Mouse (Mus musculus) myocyte (in vitro differentiated cells): ENCODE measurements around the gene Bcas3. TPM values are rescaled to one million over a fixed set of nuclear protein-coding genes. Genes with fewer than 3 reads are reported as not detected.

Experiments
- H3K27me3 ChIP-seq: one replicate; pipeline ENCODE4 v1.6.1; 2011; ENCODE audit not compliant: control insufficient read depth, insufficient read depth, insufficient read length
- H3K36me3 ChIP-seq: one replicate; pipeline ENCODE4 v1.6.1; 2011; ENCODE audit not compliant: control insufficient read depth, insufficient read depth
- H3K4me2 ChIP-seq: one replicate; pipeline ENCODE4 v1.6.1; 2011; ENCODE audit warnings: low read depth, control low read depth
- H3K4me3 ChIP-seq: one replicate; pipeline ENCODE4 v1.5.1; 2011; ENCODE audit warnings: mild to moderate bottlenecking, control low read depth, moderate library complexity
- H3K79me2 ChIP-seq: one replicate; pipeline ENCODE4 v1.6.1; 2011; ENCODE audit not compliant: control insufficient read depth, insufficient read depth
- H3ac ChIP-seq: one replicate; pipeline ENCODE4 v1.6.1; 2011; ENCODE audit not compliant: control insufficient read depth, insufficient read length
- CEBPB ChIP-seq: IDR thresholded peaks from 2 replicates; pipeline ENCODE4 v1.6.1; 2011; ENCODE audit warnings: mild to moderate bottlenecking, moderate library complexity; ENCODE audit not compliant: poor library complexity, insufficient read depth, severe bottlenecking
- E2F4 ChIP-seq: IDR thresholded peaks from one replicate; pipeline ENCODE4 v1.6.1; 2011; ENCODE audit warnings: mild to moderate bottlenecking, control low read depth, moderate library complexity; ENCODE audit not compliant: insufficient read depth
- MAX ChIP-seq: IDR thresholded peaks from one replicate; pipeline ENCODE4 v1.6.1; 2011; ENCODE audit warnings: low read depth, mild to moderate bottlenecking, control low read depth
- MYOD1 ChIP-seq, 3 experiments: IDR thresholded peaks; one replicate each; pipeline ENCODE4 v1.6.1; 2011; ENCODE audit warnings: control low read depth in 2 of 3, low read depth in 2 of 3, mild to moderate bottlenecking in 2 of 3, moderate library complexity in 1 of 3; ENCODE audit not compliant: insufficient read length in 2 of 3, control insufficient read depth in 1 of 3
- MYOG ChIP-seq, 3 experiments: IDR thresholded peaks; one replicate each; pipeline ENCODE4 v1.6.1; 2011; ENCODE audit warnings: control low read depth in 2 of 3, low read depth in 2 of 3, mild to moderate bottlenecking in 2 of 3; ENCODE audit not compliant: insufficient read length in 2 of 3, control insufficient read depth in 1 of 3, insufficient read depth in 1 of 3
- POLR2A ChIP-seq: IDR thresholded peaks from one replicate; pipeline ENCODE4 v1.6.1; 2011; ENCODE audit warnings: low read depth, mild to moderate bottlenecking, control low read depth, moderate library complexity; ENCODE audit not compliant: insufficient read length
- POLR2AphosphoS2 ChIP-seq: IDR thresholded peaks from one replicate; pipeline ENCODE4 v1.6.1; 2011; ENCODE audit warnings: low read depth, control low read depth; ENCODE audit not compliant: insufficient read length
- REST ChIP-seq: IDR thresholded peaks from one replicate; pipeline ENCODE4 v1.6.1; 2011; ENCODE audit warnings: mild to moderate bottlenecking, control low read depth, moderate library complexity; ENCODE audit not compliant: insufficient read depth, insufficient read length
- SRF ChIP-seq: IDR thresholded peaks from one replicate; pipeline ENCODE4 v1.6.1; 2011; ENCODE audit warnings: low read depth; ENCODE audit not compliant: control insufficient read depth, insufficient read length
- TCF12 ChIP-seq: IDR thresholded peaks from one replicate; pipeline ENCODE4 v1.6.1; 2011; ENCODE audit warnings: mild to moderate bottlenecking, control low read depth; ENCODE audit not compliant: poor library complexity, insufficient read depth, severe bottlenecking
- TCF3 ChIP-seq: IDR thresholded peaks from one replicate; pipeline ENCODE4 v1.6.1; 2011; ENCODE audit warnings: low read depth, control low read depth; ENCODE audit not compliant: insufficient read length
- USF1 ChIP-seq: IDR thresholded peaks from one replicate; pipeline ENCODE4 v1.6.1; 2011; ENCODE audit warnings: low read depth, mild to moderate bottlenecking, control low read depth, moderate library complexity
- polyA plus RNA-seq: library from polyadenylated mRNA; unstranded; fragments of >200 nt; fragmentation: generic; extraction: Trizol; gene quantifications from one replicate; pipeline ENCODE4 v1.2.1, GENCODE M21; 2012; ENCODE audit warnings: missing spikeins

Gene Bcas3
- polyA plus RNA-seq, 1 experiment: 30.1 TPM

GRCm38 (mm10) chr11:85827342-85827741 is 474.4 kb downstream of the Bcas3 start:
- no peak overlapping the region for H3ac ChIP-seq
- peaks cover 23% of the 10 kb centered on the region for H3K27me3 ChIP-seq
- TF ChIP-seq POLR2A (no peak), MYOD1 (IDR thresholded peaks at IDR 0.05; ENCODE audit: control insufficient read depth in 1 of 3, insufficient read length in 2 of 3, low read depth in 2 of 3) (no peak), TCF12 (no peak), MYOG (IDR thresholded peaks at IDR 0.05; ENCODE audit: control insufficient read depth in 1 of 3, insufficient read depth in 1 of 3, insufficient read length in 2 of 3, low read depth in 2 of 3) (no peak), USF1 (no peak), REST (no peak), E2F4 (no peak), POLR2AphosphoS2 (no peak), MAX (no peak), CEBPB (no peak), SRF (no peak), TCF3 (no peak)
- H3K79me2 ChIP-seq: no peaks in the 10 kb centered on the region
- no peak overlapping the region for H3K4me2 ChIP-seq
- H3K4me3 ChIP-seq: no peak overlapping the region
- H3K36me3 ChIP-seq: no peaks in the 10 kb centered on the region

GRCm38 (mm10) chr11:85828691-85829519 is 475.9 kb downstream of the Bcas3 start:
- no peak for TF ChIP-seq USF1
- no peaks in the 10 kb centered on the region for H3K36me3 ChIP-seq
- H3K4me2 ChIP-seq: no peak overlapping the region
- peaks cover 23% of the 10 kb centered on the region for H3K27me3 ChIP-seq
- H3K79me2 ChIP-seq: no peaks in the 10 kb centered on the region
- no peak overlapping the region for H3K4me3 ChIP-seq
- H3ac ChIP-seq: no peak overlapping the region

- Histone ChIP-seq H3ac (no peak overlapping the region), H3K27me3 (peaks cover 23% of the 10 kb centered on the region), H3K36me3 (no peaks in the 10 kb centered on the region), H3K4me2 (no peak overlapping the region), H3K4me3 (no peak overlapping the region), H3K79me2 (no peaks in the 10 kb centered on the region)
- TF ChIP-seq POLR2A (no peak), USF1 (no peak), POLR2AphosphoS2 (no peak), TCF12 (no peak), E2F4 (no peak), REST (no peak), MYOD1 (IDR thresholded peaks at IDR 0.05; ENCODE audit: control insufficient read depth in 1 of 3, insufficient read length in 2 of 3, low read depth in 2 of 3) (no peak), TCF3 (no peak), SRF (no peak), CEBPB (no peak), MYOG (IDR thresholded peaks at IDR 0.05; ENCODE audit: control insufficient read depth in 1 of 3, insufficient read depth in 1 of 3, insufficient read length in 2 of 3, low read depth in 2 of 3) (no peak), MAX (no peak)
Measured at GRCm38 (mm10) chr11:85829520-85830440, 476.8 kb downstream of the Bcas3 start.

GRCm38 (mm10) chr11:85830901-85831341 is 478.0 kb downstream of the Bcas3 start:
- Histone ChIP-seq H3K4me3 (no peak overlapping the region), H3K79me2 (no peaks in the 10 kb centered on the region), H3ac (no peak overlapping the region), H3K4me2 (no peak overlapping the region), H3K27me3 (peaks cover 23% of the 10 kb centered on the region), H3K36me3 (no peaks in the 10 kb centered on the region)
- TF ChIP-seq MYOD1 (IDR thresholded peaks at IDR 0.05; ENCODE audit: control insufficient read depth in 1 of 3, insufficient read length in 2 of 3, low read depth in 2 of 3): no peak
- TF ChIP-seq POLR2A: no peak
- no peak for TF ChIP-seq TCF3
- no peak for TF ChIP-seq E2F4
- TF ChIP-seq MYOG (IDR thresholded peaks at IDR 0.05; ENCODE audit: control insufficient read depth in 1 of 3, insufficient read depth in 1 of 3, insufficient read length in 2 of 3, low read depth in 2 of 3): no peak
- no peak for TF ChIP-seq REST
- no peak for TF ChIP-seq SRF
- TF ChIP-seq POLR2AphosphoS2: no peak
